8 mouse cellular contexts compared by ENCODE assay signal in genomic region chr7:35086271-35086861, GRCm38 (mm10). TPM values are rescaled to one million over a fixed set of nuclear protein-coding genes. Genes with fewer than 3 reads are reported as not detected.
A peak's percentile ranks its signal among the peaks of the same experiment; 100 is the strongest.
DNase-seq lines count a peak whose midpoint lies in the region; ATAC-seq lines count a peak whose summit lies in the region.

No protein-coding gene starts in this region.

- no peak; the same call in 1 of the 2 replicates for ATAC-seq in heart, embryonic 15.5 days (replicated peaks; ENCODE audit: insufficient number of reproducible peaks, insufficient read depth, low FRiP score, low read depth)
- ATAC-seq in liver, embryonic 15.5 days (ENCODE audit: insufficient read depth) = no peak
- peak; percentile 78; the same call in 1 of the 2 replicates for ATAC-seq in neural tube, embryonic 14.5 days (ENCODE audit: low read depth)

- H3K9ac ChIP-seq in heart, embryonic 15.5 days = peak overlapping the region; percentile 16; the same call in 1 of the 2 replicates
- H3K9ac ChIP-seq in liver, embryonic 15.5 days = no peak overlapping the region
- no peak overlapping the region for H3K9ac ChIP-seq in neural tube, embryonic 14.5 days (replicated peaks; ENCODE audit: low read depth, low read length)

- H3K27ac ChIP-seq in heart, embryonic 15.5 days = no peak overlapping the region
- H3K27ac ChIP-seq in liver, embryonic 15.5 days (replicated peaks) = no peak overlapping the region
- H3K27ac ChIP-seq in neural tube, embryonic 14.5 days (ENCODE audit: low read depth, low read length) = no peak overlapping the region

- peak overlapping the region; percentile 33 for H3K4me3 ChIP-seq in heart, embryonic 15.5 days
- peak overlapping the region; percentile 8 for H3K4me3 ChIP-seq in liver, embryonic 15.5 days (replicated peaks)
- peak overlapping the region; percentile 9; the same call in 1 of the 2 replicates for H3K4me3 ChIP-seq in neural tube, embryonic 14.5 days (ENCODE audit: low read depth, low read length)

- DNase-seq in adrenal gland, postnatal 10 days = peak; percentile 25
- DNase-seq in adrenal gland, postnatal 4 days (ENCODE audit: low spot score in 2 of 2) = no peak
- peak; percentile 81 for DNase-seq in embryo, embryonic 11 days
- peak; percentile 57 for DNase-seq in kidney, postnatal 14 days
- no peak for DNase-seq in gastrocnemius, postnatal 36 days

- H3K36me3 ChIP-seq in heart, embryonic 15.5 days = no peaks in the 10 kb centered on the region
- H3K36me3 ChIP-seq in liver, embryonic 15.5 days (replicated peaks) = no peaks in the 10 kb centered on the region
- H3K36me3 ChIP-seq in neural tube, embryonic 14.5 days (ENCODE audit: control insufficient read depth, insufficient read depth, low read length) = no peaks in the 10 kb centered on the region

- intact Hi-C loops in gastrocnemius, postnatal 36 days (cut with DNase I) = no loop called here

- H3K4me2 ChIP-seq in heart, embryonic 15.5 days = peak overlapping the region; percentile 59
- H3K4me2 ChIP-seq in liver, embryonic 15.5 days = peak overlapping the region; percentile 49
- H3K4me2 ChIP-seq in neural tube, embryonic 14.5 days (ENCODE audit: low read depth, low read length) = peak overlapping the region; percentile 41

- no peaks in the 10 kb centered on the region for H3K27me3 ChIP-seq in heart, embryonic 15.5 days
- peaks cover 18% of the 10 kb centered on the region for H3K27me3 ChIP-seq in liver, embryonic 15.5 days
- no peaks in the 10 kb centered on the region for H3K27me3 ChIP-seq in neural tube, embryonic 14.5 days (ENCODE audit: control insufficient read depth, insufficient read depth, low read length)

- no peaks in the 10 kb centered on the region for H3K9me3 ChIP-seq in heart, embryonic 15.5 days (replicated peaks)
- H3K9me3 ChIP-seq in liver, embryonic 15.5 days (replicated peaks) = no peaks in the 10 kb centered on the region
- no peaks in the 10 kb centered on the region for H3K9me3 ChIP-seq in neural tube, embryonic 14.5 days (ENCODE audit: control insufficient read depth, low read length)

- peaks cover 14% of the 10 kb centered on the region for H3K4me1 ChIP-seq in heart, embryonic 15.5 days (replicated peaks)
- H3K4me1 ChIP-seq in liver, embryonic 15.5 days (replicated peaks) = peaks cover 15% of the 10 kb centered on the region
- H3K4me1 ChIP-seq in neural tube, embryonic 14.5 days (ENCODE audit: control insufficient read depth, insufficient read depth, low read length) = 0 out of 2 replicates have a peak, but pooled peaks cover 3% of the 10 kb centered on the region

- 4% methylated on average over 21 of the region's 21 CpGs for WGBS in heart, embryonic 15.5 days
- WGBS in liver, embryonic 15.5 days (ENCODE audit: insufficient replicate concordance) = 4% methylated on average over 21 of the region's 21 CpGs
- 2% methylated on average over 21 of the region's 21 CpGs for WGBS in neural tube, embryonic 14.5 days

RNA-seq across cellular contexts. Expression of gene Cebpg, which starts 30.0 kb away (rescaled TPM):
- 10 to 100 TPM; 41.6 to 51.3 TPM for total RNA-seq in adrenal gland, postnatal 10 days (2021)
- 10 to 100 TPM; 32.1 to 33.9 TPM for total RNA-seq in adrenal gland, postnatal 4 days (2021)
- 18.0 and 22.1 TPM in 2 replicates for polyA plus RNA-seq in heart, embryonic 15.5 days (2015; fragmentation: Nextera tagmentation; extraction: Ambion mirVana)
- 20.2 and 22.1 TPM in 2 replicates for polyA plus RNA-seq in liver, embryonic 15.5 days (2015; fragmentation: Nextera tagmentation; extraction: Ambion mirVana)
- 27.2 and 32.4 TPM in 2 replicates for polyA plus RNA-seq in neural tube, embryonic 14.5 days (2014; fragmentation: Nextera tagmentation; extraction: Ambion mirVana)
- total RNA-seq in gastrocnemius, postnatal 36 days (2021) = 10 to 100 TPM; 36.9 to 38.0 TPM

RNA-seq across cellular contexts. Expression of gene Cebpa, which starts 32.7 kb away (rescaled TPM):
- 100 to 1,000 TPM; 237 to 238 TPM for total RNA-seq in adrenal gland, postnatal 10 days (2021)
- 10 to 100 TPM; 66.2 to 78.9 TPM for total RNA-seq in adrenal gland, postnatal 4 days (2021)
- polyA plus RNA-seq in heart, embryonic 15.5 days (2015; fragmentation: Nextera tagmentation; extraction: Ambion mirVana) = 0.77 and 2.2 TPM in 2 replicates
- 11.0 and 13.8 TPM in 2 replicates for polyA plus RNA-seq in liver, embryonic 15.5 days (2015; fragmentation: Nextera tagmentation; extraction: Ambion mirVana)
- 0.62 and 0.77 TPM in 2 replicates for polyA plus RNA-seq in neural tube, embryonic 14.5 days (2014; fragmentation: Nextera tagmentation; extraction: Ambion mirVana)
- total RNA-seq in gastrocnemius, postnatal 36 days (2021) = 1 to 10 TPM; 4.0 to 5.8 TPM

Comparison
In these comparisons a context has a peak if more than half of its experiments do, and no peak if none do; other contexts are left out.
1. DNase-seq: peak in adrenal gland, postnatal 10 days (single experiment), embryo, embryonic 11 days (single experiment) and kidney, postnatal 14 days (single experiment); none in adrenal gland, postnatal 4 days (0 of 2) and gastrocnemius, postnatal 36 days (0 of 2).
2. RNA of gene Cebpa, which starts 32.7 kb away (total RNA-seq): 237 to 238 TPM in adrenal gland, postnatal 10 days and 66.2 to 78.9 TPM in adrenal gland, postnatal 4 days; 4.0 to 5.8 TPM in gastrocnemius, postnatal 36 days; every median in the first group is over 4 times any median in the second.
3. Peak in every context shown above with its lines, with median percentiles within 50 percentile points of each other: H3K4me2 ChIP-seq and H3K4me3 ChIP-seq.